Mouse (Mus musculus) forebrain, embryonic 12.5 days (tissue): ENCODE measurements around the gene Olfr1175-ps. TPM values are rescaled to one million over a fixed set of nuclear protein-coding genes. Genes with fewer than 3 reads are reported as not detected.

ENCODE experiments used
- ATAC-seq: fragments of 200-750 bp; cut with Nextera tagmentation; 2 replicates; pipeline ENCODE4 v1.8.0; 2017; ENCODE audit warnings: moderate TSS enrichment; ENCODE audit not compliant: low FRiP score
- H3K27ac ChIP-seq: fragments of 300-500 bp; sonication (generic); 2 replicates; pipeline ENCODE4 v1.5.1; 2016; ENCODE audit warnings: mild to moderate bottlenecking
- H3K27me3 ChIP-seq: fragments of 300-500 bp; sonication (generic); 2 replicates; pipeline ENCODE4 v1.6.1; 2016; ENCODE audit warnings: mild to moderate bottlenecking
- H3K36me3 ChIP-seq: fragments of 300-500 bp; sonication (generic); replicated peaks from 2 replicates; pipeline ENCODE4 v1.6.1; 2016; ENCODE audit warnings: mild to moderate bottlenecking
- H3K4me1 ChIP-seq: fragments of 300-500 bp; sonication (generic); 2 replicates; pipeline ENCODE4 v1.6.1; 2016
- H3K4me2 ChIP-seq: fragments of 300-500 bp; sonication (generic); 2 replicates; pipeline ENCODE4 v1.6.1; 2016; ENCODE audit warnings: mild to moderate bottlenecking, moderate library complexity
- H3K4me3 ChIP-seq: fragments of 300-500 bp; sonication (generic); replicated peaks from 2 replicates; pipeline ENCODE4 v1.5.1; 2016; ENCODE audit warnings: mild to moderate bottlenecking
- H3K9ac ChIP-seq: fragments of 300-500 bp; sonication (generic); 2 replicates; pipeline ENCODE4 v1.6.1; 2016; ENCODE audit warnings: mild to moderate bottlenecking
- H3K9me3 ChIP-seq: fragments of 300-500 bp; sonication (generic); 2 replicates; pipeline ENCODE4 v1.6.1; 2016
- WGBS: fragments of 180-500 bp; shearing (Covaris S2); methylation state at CpG from one replicate; pipeline ENCODE4 v1.1.7; 2016; 5-methylcytosine and 5-hydroxymethylcytosine counted together
- polyA plus RNA-seq: library from polyadenylated mRNA; unstranded; fragments of >200 nt; fragmentation: Nextera tagmentation; extraction: Ambion mirVana; gene quantifications from 2 replicates; pipeline ENCODE4 v1.2.1, GENCODE M21; 2016

Olfr1175-ps gene
- not detected in 2 replicates for polyA plus RNA-seq

DNA sequence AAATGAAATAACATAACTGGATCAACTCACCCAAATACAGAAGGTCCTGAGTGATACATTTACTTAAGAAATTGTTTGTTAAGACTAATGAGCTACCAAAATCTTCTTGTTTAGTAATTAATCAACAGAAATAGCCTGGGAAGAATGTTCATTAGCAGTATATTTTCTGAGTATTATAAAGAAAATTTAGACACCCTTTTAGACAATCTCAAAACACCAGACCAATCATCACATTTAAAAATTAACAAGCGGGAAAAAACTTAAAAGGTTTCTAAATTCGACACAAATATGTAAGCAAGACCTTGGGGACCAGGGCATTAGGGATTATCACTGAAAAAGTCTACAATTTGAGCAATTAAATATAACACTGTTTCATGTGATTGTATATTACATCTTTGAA, at the start of gene Olfr1175-ps:
Gene Olfr1175-ps (minus strand): TSS at position 101 of the 400 bp plus-strand sequence.
- H3K9me3 ChIP-seq: no peaks in the 10 kb centered on the region
- H3K4me2 ChIP-seq: no peak within 1 kb of the TSS
- ATAC-seq: no peak
- H3K27me3 ChIP-seq: no peaks in the 10 kb centered on the region
- no peak within 1 kb of the TSS for H3K27ac ChIP-seq
- H3K9ac ChIP-seq: no peak within 1 kb of the TSS
- H3K36me3 ChIP-seq: no peaks in the 10 kb centered on the region
- H3K4me3 ChIP-seq: no peak within 1 kb of the TSS
- no peaks in the 10 kb centered on the region for H3K4me1 ChIP-seq
- 91% methylated on average over 2 of the region's 2 CpGs for WGBS

DNA sequence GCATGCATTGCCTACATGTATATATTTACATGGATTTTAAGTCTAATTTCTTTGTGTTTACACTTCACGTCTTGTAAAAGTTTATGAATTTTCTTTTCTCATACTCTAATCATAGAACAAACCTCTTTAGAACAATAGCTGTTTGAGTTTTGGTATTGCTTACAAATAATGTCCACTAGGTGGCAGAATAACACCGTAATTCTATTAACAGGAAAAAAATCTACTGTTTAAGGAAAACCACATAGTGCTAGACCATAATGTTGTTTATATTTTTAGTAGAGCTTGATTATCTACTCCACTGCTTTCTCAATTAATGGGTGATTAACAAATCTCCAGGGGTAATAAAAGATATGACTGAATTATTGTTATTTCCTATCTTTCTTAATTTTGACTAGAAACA, 29.3 kb upstream of the Olfr1175-ps start:
- peak; percentile 44; the same call in 1 of the 2 replicates for ATAC-seq
- 1% methylated on average over 2 of the region's 2 CpGs for WGBS
- H3K4me2 ChIP-seq: no peak overlapping the region
- no peak overlapping the region for H3K9ac ChIP-seq
- H3K9me3 ChIP-seq: no peaks in the 10 kb centered on the region
- H3K4me1 ChIP-seq: no peaks in the 10 kb centered on the region
- H3K4me3 ChIP-seq: no peak overlapping the region
- H3K27ac ChIP-seq: no peak overlapping the region
- no peaks in the 10 kb centered on the region for H3K27me3 ChIP-seq
- H3K36me3 ChIP-seq: no peaks in the 10 kb centered on the region

DNA sequence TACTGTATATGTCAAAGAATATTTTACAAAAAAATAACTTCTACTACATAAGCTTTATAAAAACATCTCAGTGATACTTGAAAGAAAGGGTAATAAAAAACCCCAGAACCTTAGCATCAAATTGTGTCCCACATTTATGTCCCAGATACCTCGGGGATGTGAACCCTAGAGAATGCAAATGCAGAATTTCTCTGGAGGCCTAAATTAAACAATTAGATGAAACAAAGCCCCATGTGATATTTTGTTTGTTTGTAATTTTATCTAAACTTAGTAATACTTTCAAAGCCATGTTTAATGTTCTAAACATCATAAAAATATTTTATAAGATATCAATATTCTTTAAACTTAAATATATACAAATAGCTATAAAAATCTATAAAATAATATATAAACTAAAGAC, 19.4 kb upstream of the Olfr1175-ps start, which contains the start of gene Olfr1177-ps:
Gene Olfr1177-ps (minus strand): TSS at position 101 of the 400 bp plus-strand sequence.
- WGBS: 75% methylated on average over 1 of the region's 1 CpGs
- H3K9ac ChIP-seq: no peak within 1 kb of the TSS
- ATAC-seq: no peak
- H3K9me3 ChIP-seq: no peaks in the 10 kb centered on the region
- H3K27me3 ChIP-seq: no peaks in the 10 kb centered on the region
- no peak within 1 kb of the TSS for H3K4me3 ChIP-seq
- no peak within 1 kb of the TSS for H3K27ac ChIP-seq
- no peak within 1 kb of the TSS for H3K4me2 ChIP-seq
- no peaks in the 10 kb centered on the region for H3K4me1 ChIP-seq
- H3K36me3 ChIP-seq: no peaks in the 10 kb centered on the region

DNA sequence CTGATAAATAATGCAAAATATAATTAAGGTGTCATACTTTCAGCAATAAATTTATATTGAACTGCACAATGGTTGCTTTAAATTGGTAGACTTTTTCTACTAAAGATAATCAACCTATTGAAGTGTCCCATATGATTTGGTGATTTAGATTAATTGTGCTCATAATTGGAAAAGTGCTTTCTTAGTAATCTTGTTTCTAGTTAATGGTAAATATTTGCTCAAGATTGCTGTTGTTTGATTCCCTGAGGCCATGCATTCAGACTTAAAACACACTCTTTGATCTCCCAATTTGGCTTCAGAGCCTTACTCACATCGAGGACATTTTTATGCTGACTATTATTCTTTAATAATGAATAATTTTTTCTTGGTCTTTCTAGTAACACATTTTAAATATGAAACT, 9.4 kb upstream of the Olfr1175-ps start, which contains the start of gene Olfr1176:
Gene Olfr1176 (plus strand): TSS at position 301 of the 400 bp plus-strand sequence.
- Histone ChIP-seq H3K27me3 (no peaks in the 10 kb centered on the region), H3K9ac (no peak within 1 kb of the TSS), H3K9me3 (no peaks in the 10 kb centered on the region), H3K27ac (no peak within 1 kb of the TSS), H3K36me3 (no peaks in the 10 kb centered on the region), H3K4me1 (no peaks in the 10 kb centered on the region), H3K4me3 (no peak within 1 kb of the TSS), H3K4me2 (no peak within 1 kb of the TSS)
- 63% methylated on average over 1 of the region's 1 CpGs for WGBS
- no peak for ATAC-seq

DNA sequence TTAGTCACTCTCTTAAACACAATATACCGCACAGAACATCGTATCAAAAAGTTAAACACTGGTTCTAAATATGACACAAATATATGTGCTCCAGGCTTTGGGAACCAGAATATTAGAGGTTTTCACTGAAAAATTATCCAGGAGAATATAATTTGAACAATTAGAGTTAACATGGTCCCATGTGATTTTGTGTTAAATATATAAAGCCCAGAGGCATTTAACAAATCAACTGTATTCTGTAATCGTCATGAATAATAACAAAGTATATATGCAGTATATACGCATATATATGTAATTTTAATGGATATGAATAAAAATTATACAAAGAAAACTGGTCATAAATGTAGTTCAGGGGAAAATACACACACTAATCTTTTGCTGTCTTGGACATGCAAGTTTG, 12.0 kb downstream of the Olfr1175-ps start, which contains the start of gene Olfr1174-ps:
Gene Olfr1174-ps (minus strand): TSS at position 101 of the 400 bp plus-strand sequence.
- no peak within 1 kb of the TSS for H3K4me2 ChIP-seq
- no peak within 1 kb of the TSS for H3K4me3 ChIP-seq
- H3K36me3 ChIP-seq: no peaks in the 10 kb centered on the region
- no peak within 1 kb of the TSS for H3K9ac ChIP-seq
- no peaks in the 10 kb centered on the region for H3K4me1 ChIP-seq
- 93% methylated on average over 4 of the region's 4 CpGs for WGBS
- H3K27ac ChIP-seq: no peak within 1 kb of the TSS
- no peaks in the 10 kb centered on the region for H3K9me3 ChIP-seq
- no peaks in the 10 kb centered on the region for H3K27me3 ChIP-seq
- no peak for ATAC-seq

DNA sequence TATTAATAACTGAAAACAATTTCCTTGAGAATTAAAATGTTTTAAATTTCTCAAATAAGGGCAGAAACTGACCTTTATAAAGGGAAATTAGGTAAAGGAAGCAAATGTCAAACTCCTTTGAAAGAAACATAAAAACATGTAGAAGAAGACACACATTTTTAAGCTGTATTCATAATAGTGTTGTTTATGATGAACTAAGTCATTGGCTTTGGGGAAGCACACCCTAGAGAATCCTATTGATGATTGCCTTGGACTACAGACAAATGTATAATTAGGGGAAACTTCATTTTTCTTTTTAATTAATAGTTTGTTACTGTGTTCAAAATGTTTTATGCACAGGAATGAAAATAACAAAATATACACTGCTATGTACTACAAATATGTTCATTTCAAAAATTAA, 47.2 kb downstream of the Olfr1175-ps start, which contains the start of gene Olfr1173:
Gene Olfr1173 (minus strand): TSS at position 101 of the 400 bp plus-strand sequence.
- Histone ChIP-seq H3K9me3 (no peaks in the 10 kb centered on the region), H3K27ac (no peak within 1 kb of the TSS), H3K36me3 (no peaks in the 10 kb centered on the region), H3K4me3 (no peak within 1 kb of the TSS), H3K9ac (no peak within 1 kb of the TSS), H3K4me2 (no peak within 1 kb of the TSS), H3K4me1 (no peaks in the 10 kb centered on the region), H3K27me3 (no peaks in the 10 kb centered on the region)
- ATAC-seq: no peak

Other genes starting within 250 kb of the Olfr1175-ps start
- gene Olfr1164, start 233.2 kb downstream of the Olfr1175-ps start, polyA plus RNA-seq: not detected in 2 replicates
- gene Olfr1166, start 198.9 kb downstream of the Olfr1175-ps start, polyA plus RNA-seq: not detected in 2 replicates
- gene Olfr1167, start 172.0 kb downstream of the Olfr1175-ps start, polyA plus RNA-seq: not detected in 2 replicates
- not detected in 2 replicates for gene Olfr1168, start 145.3 kb downstream of the Olfr1175-ps start, polyA plus RNA-seq
- not detected in 2 replicates for gene Olfr1170, start 98.9 kb downstream of the Olfr1175-ps start, polyA plus RNA-seq
- gene Olfr1173, start 47.3 kb downstream of the Olfr1175-ps start, polyA plus RNA-seq: not detected in 2 replicates
- gene Olfr1174-ps, start 12.1 kb downstream of the Olfr1175-ps start, polyA plus RNA-seq: not detected in 2 replicates
- gene Olfr1176, start 9.5 kb upstream of the Olfr1175-ps start, polyA plus RNA-seq: not detected in 2 replicates
- gene Olfr1177-ps, start 19.3 kb upstream of the Olfr1175-ps start, polyA plus RNA-seq: not detected in 2 replicates
- not detected in 2 replicates for gene Olfr1178, start 59.8 kb upstream of the Olfr1175-ps start, polyA plus RNA-seq
- gene Olfr1179, start 79.2 kb upstream of the Olfr1175-ps start, polyA plus RNA-seq: not detected in 2 replicates
- gene Olfr1180, start 91.9 kb upstream of the Olfr1175-ps start, polyA plus RNA-seq: not detected in 2 replicates
- not detected in 2 replicates for gene Olfr1181, start 99.0 kb upstream of the Olfr1175-ps start, polyA plus RNA-seq
- not detected in 2 replicates for gene Gm13757, start 121.9 kb upstream of the Olfr1175-ps start, polyA plus RNA-seq
- gene Olfr1183, start 127.7 kb upstream of the Olfr1175-ps start, polyA plus RNA-seq: not detected in 2 replicates
- not detected in 2 replicates for gene Olfr1184, start 156.4 kb upstream of the Olfr1175-ps start, polyA plus RNA-seq
- gene Olfr1185-ps1, start 166.1 kb upstream of the Olfr1175-ps start, polyA plus RNA-seq: not detected in 2 replicates
- not detected in 2 replicates for gene Olfr1186, start 191.3 kb upstream of the Olfr1175-ps start, polyA plus RNA-seq
- not detected in 2 replicates for gene Olfr1188, start 229.7 kb upstream of the Olfr1175-ps start, polyA plus RNA-seq